Mouse (Mus musculus) ES-Bruce4 (cell line): Measurements from ENCODE around the gene Msrb1.

Source experiments
- CTCF ChIP-seq: IDR thresholded peaks from one replicate; pipeline ENCODE4 v1.8.1; 2011; ENCODE audit warnings: low read depth, low read length
- EP300 ChIP-seq: IDR thresholded peaks from 2 replicates; pipeline ENCODE4 v1.6.1; 2011; ENCODE audit warnings: low read depth, low read length; ENCODE audit not compliant: insufficient read depth
- POLR2A ChIP-seq: IDR thresholded peaks from one replicate; pipeline ENCODE4 v1.8.1; 2011; ENCODE audit warnings: low read length; ENCODE audit not compliant: insufficient read depth

GRCm38 (mm10) chr17:24687599-24687998 lies 48.8 kb upstream of the Msrb1 start:
- no peak for TF ChIP-seq CTCF
- no peak for TF ChIP-seq EP300
- TF ChIP-seq POLR2A: no peak
